Mouse (Mus musculus) lung, embryonic 15.5 days (tissue): ENCODE measurements at regions not wholly inside any gene's neighbourhood (a gene's known extent, or its start where the extent isn't known, plus 50 kb on each side); places are given as distances from the start of the nearest gene placed in this dataset.

Experiments
- ATAC-seq: fragments of 200-750 bp; cut with Nextera tagmentation; 2 replicates; pipeline ENCODE4 v1.8.0; 2017; ENCODE audit warnings: moderate number of reproducible peaks, borderline replicate concordance; ENCODE audit not compliant: low FRiP score, low TSS enrichment; ENCODE audit errors: extremely low read depth
- H3K27ac ChIP-seq: fragments of 300-500 bp; sonication (generic); 2 replicates; pipeline ENCODE4 v1.5.1; 2015; ENCODE audit warnings: moderate library complexity, mild to moderate bottlenecking, inconsistent platforms
- H3K27me3 ChIP-seq: fragments of 300-500 bp; sonication (generic); 2 replicates; pipeline ENCODE4 v1.6.1; 2015; ENCODE audit warnings: inconsistent platforms
- H3K36me3 ChIP-seq: fragments of 300-500 bp; sonication (generic); 2 replicates; pipeline ENCODE4 v1.6.1; 2015; ENCODE audit warnings: inconsistent platforms
- H3K4me1 ChIP-seq: fragments of 300-500 bp; sonication (generic); 2 replicates; pipeline ENCODE4 v1.6.1; 2015; ENCODE audit warnings: inconsistent platforms
- H3K4me2 ChIP-seq: fragments of 300-500 bp; sonication (generic); 2 replicates; pipeline ENCODE4 v1.6.1; 2015; ENCODE audit warnings: inconsistent platforms, mild to moderate bottlenecking, moderate library complexity
- H3K4me3 ChIP-seq: fragments of 300-500 bp; sonication (generic); 2 replicates; pipeline ENCODE4 v1.5.1; 2015; ENCODE audit warnings: mild to moderate bottlenecking, inconsistent platforms
- H3K9ac ChIP-seq: fragments of 300-500 bp; sonication (generic); 2 replicates; pipeline ENCODE4 v1.6.1; 2015; ENCODE audit warnings: inconsistent platforms
- H3K9me3 ChIP-seq: fragments of 300-500 bp; sonication (generic); 2 replicates; pipeline ENCODE4 v1.6.1; 2016; ENCODE audit warnings: inconsistent platforms
- WGBS: fragments of 180-500 bp; shearing (Covaris S2); methylation state at CpG from one replicate; pipeline ENCODE4 v1.1.7; 2015; 5-methylcytosine and 5-hydroxymethylcytosine counted together

GRCm38 (mm10) chr9:41327561-41327960, 166.1 kb upstream of the Ubash3b start:
- peaks cover 17% of the 10 kb centered on the region for H3K4me1 ChIP-seq
- no peaks in the 10 kb centered on the region for H3K9me3 ChIP-seq
- no peak overlapping the region for H3K4me3 ChIP-seq
- H3K9ac ChIP-seq, result no peak overlapping the region
- H3K27me3 ChIP-seq, result no peaks in the 10 kb centered on the region
- no peak overlapping the region for H3K27ac ChIP-seq
- H3K36me3 ChIP-seq, result no peaks in the 10 kb centered on the region
- no peak for ATAC-seq
- no peak overlapping the region for H3K4me2 ChIP-seq
- 43% methylated on average over 1 of the region's 1 CpGs for WGBS

GRCm38 (mm10) chr9:41326772-41327560, 165.5 kb upstream of the Ubash3b start:
- 22% methylated on average over 10 of the region's 10 CpGs for WGBS

GRCm38 (mm10) chr9:41321521-41321920, 160.0 kb upstream of the Ubash3b start:
- Histone ChIP-seq H3K4me3 (no peak overlapping the region), H3K4me2 (no peak overlapping the region), H3K27ac (no peak overlapping the region), H3K9ac (no peak overlapping the region), H3K36me3 (no peaks in the 10 kb centered on the region), H3K9me3 (no peaks in the 10 kb centered on the region), H3K4me1 (peaks cover 7% of the 10 kb centered on the region; the same call in 1 of the 2 replicates), H3K27me3 (no peaks in the 10 kb centered on the region)
- ATAC-seq, result no peak
- WGBS, result 58% methylated on average over 7 of the region's 7 CpGs

More at GRCm38 (mm10) chr9:41326772-41327560, 165.5 kb upstream of the Ubash3b start:
- Histone ChIP-seq H3K27ac (peak overlapping the region; percentile 55), H3K36me3 (no peaks in the 10 kb centered on the region), H3K4me1 (peaks cover 17% of the 10 kb centered on the region), H3K4me3 (no peak overlapping the region), H3K9me3 (no peaks in the 10 kb centered on the region), H3K27me3 (no peaks in the 10 kb centered on the region), H3K4me2 (no peak overlapping the region), H3K9ac (no peak overlapping the region)
- ATAC-seq, result peak; percentile 85; the same call in 1 of the 2 replicates

GRCm38 (mm10) chr9:41319066-41319465, 157.6 kb upstream of the Ubash3b start:
- WGBS, result 31% methylated on average over 2 of the region's 2 CpGs

GRCm38 (mm10) chr9:41306229-41306628, 144.7 kb upstream of the Ubash3b start:
- Histone ChIP-seq H3K4me3 (no peak overlapping the region), H3K9ac (no peak overlapping the region), H3K27ac (no peak overlapping the region), H3K27me3 (no peaks in the 10 kb centered on the region), H3K9me3 (no peaks in the 10 kb centered on the region), H3K4me1 (no peaks in the 10 kb centered on the region), H3K36me3 (no peaks in the 10 kb centered on the region), H3K4me2 (no peak overlapping the region)
- ATAC-seq, result no peak

More at GRCm38 (mm10) chr9:41319066-41319465, 157.6 kb upstream of the Ubash3b start:
- Histone ChIP-seq H3K27ac (no peak overlapping the region), H3K36me3 (no peaks in the 10 kb centered on the region), H3K4me3 (no peak overlapping the region), H3K27me3 (no peaks in the 10 kb centered on the region), H3K4me1 (peaks cover 7% of the 10 kb centered on the region; the same call in 1 of the 2 replicates), H3K4me2 (no peak overlapping the region), H3K9me3 (no peaks in the 10 kb centered on the region), H3K9ac (no peak overlapping the region)
- ATAC-seq, result peak; percentile 93

- Histone ChIP-seq H3K9ac (no peak overlapping the region), H3K4me1 (no peaks in the 10 kb centered on the region), H3K36me3 (no peaks in the 10 kb centered on the region), H3K9me3 (no peaks in the 10 kb centered on the region), H3K27me3 (no peaks in the 10 kb centered on the region), H3K4me3 (no peak overlapping the region), H3K27ac (no peak overlapping the region), H3K4me2 (no peak overlapping the region)
- ATAC-seq, result no peak
- 66% methylated on average over 3 of the region's 3 CpGs for WGBS
These were observed 142.0 kb upstream of the Ubash3b start for GRCm38 (mm10) chr9:41303494-41303828.

- Histone ChIP-seq H3K36me3 (no peaks in the 10 kb centered on the region), H3K4me3 (no peak overlapping the region), H3K4me1 (no peaks in the 10 kb centered on the region), H3K9me3 (no peaks in the 10 kb centered on the region), H3K4me2 (no peak overlapping the region), H3K27ac (no peak overlapping the region), H3K9ac (no peak overlapping the region), H3K27me3 (no peaks in the 10 kb centered on the region)
- ATAC-seq, result no peak
- WGBS, result 63% methylated on average over 8 of the region's 8 CpGs
These were observed 141.5 kb upstream of the Ubash3b start for GRCm38 (mm10) chr9:41302809-41303493.

GRCm38 (mm10) chr9:41286145-41286468, 124.6 kb upstream of the Ubash3b start:
- H3K9me3 ChIP-seq, result no peaks in the 10 kb centered on the region
- no peak overlapping the region for H3K4me2 ChIP-seq
- no peak for ATAC-seq
- H3K4me1 ChIP-seq, result no peaks in the 10 kb centered on the region
- no peaks in the 10 kb centered on the region for H3K27me3 ChIP-seq
- H3K27ac ChIP-seq, result no peak overlapping the region
- no peak overlapping the region for H3K9ac ChIP-seq
- no peaks in the 10 kb centered on the region for H3K36me3 ChIP-seq
- 79% methylated on average over 4 of the region's 4 CpGs for WGBS
- no peak overlapping the region for H3K4me3 ChIP-seq

- WGBS, result 42% methylated on average over 8 of the region's 8 CpGs
- H3K9me3 ChIP-seq, result no peaks in the 10 kb centered on the region
- H3K4me1 ChIP-seq, result no peaks in the 10 kb centered on the region
- no peak overlapping the region for H3K27ac ChIP-seq
- ATAC-seq, result no peak
- no peak overlapping the region for H3K9ac ChIP-seq
- no peak overlapping the region for H3K4me3 ChIP-seq
- no peak overlapping the region for H3K4me2 ChIP-seq
- no peaks in the 10 kb centered on the region for H3K36me3 ChIP-seq
- no peaks in the 10 kb centered on the region for H3K27me3 ChIP-seq
These were observed 124.0 kb upstream of the Ubash3b start for GRCm38 (mm10) chr9:41285266-41286144.

- no peak overlapping the region for H3K9ac ChIP-seq
- no peak overlapping the region for H3K27ac ChIP-seq
- H3K27me3 ChIP-seq, result no peaks in the 10 kb centered on the region
- 82% methylated on average over 2 of the region's 2 CpGs for WGBS
- peaks cover 10% of the 10 kb centered on the region for H3K4me1 ChIP-seq
- no peak overlapping the region for H3K4me3 ChIP-seq
- no peaks in the 10 kb centered on the region for H3K36me3 ChIP-seq
- ATAC-seq, result no peak
- H3K4me2 ChIP-seq, result no peak overlapping the region
- no peaks in the 10 kb centered on the region for H3K9me3 ChIP-seq
These were observed 116.2 kb upstream of the Ubash3b start for GRCm38 (mm10) chr9:41277726-41278125.

- ATAC-seq, result no peak; the same call in 1 of the 2 replicates
- no peaks in the 10 kb centered on the region for H3K27me3 ChIP-seq
- peak overlapping the region; percentile 43 for H3K4me3 ChIP-seq
- peaks cover 14% of the 10 kb centered on the region for H3K4me1 ChIP-seq
- H3K27ac ChIP-seq, result no peak overlapping the region
- H3K4me2 ChIP-seq, result peak overlapping the region; percentile 86
- no peaks in the 10 kb centered on the region for H3K9me3 ChIP-seq
- H3K36me3 ChIP-seq, result no peaks in the 10 kb centered on the region
- WGBS, result 7% methylated on average over 13 of the region's 13 CpGs
- H3K9ac ChIP-seq, result peak overlapping the region; percentile 43
These were observed 112.4 kb upstream of the Ubash3b start for GRCm38 (mm10) chr9:41273839-41274271.
